Mouse (Mus musculus) small intestine, adult 2 months (tissue): Measurements from ENCODE around the gene Slc38a1.

ENCODE experiments used
- CTCF ChIP-seq: fragments of 200-500 bp; IDR thresholded peaks from 2 replicates; pipeline ENCODE4 v1.5.1; 2012; ENCODE audit warnings: low read depth, mild to moderate bottlenecking, control low read depth, inconsistent platforms, low read length, moderate library complexity, mixed read lengths; ENCODE audit not compliant: insufficient replicate concordance, insufficient read length; ENCODE audit errors: extremely low read depth
- POLR2A ChIP-seq: fragments of 200-500 bp; IDR thresholded peaks from 2 replicates; pipeline ENCODE4 v1.6.1; 2012; ENCODE audit warnings: low read depth, mild to moderate bottlenecking, control low read depth, inconsistent platforms, low read length, moderate library complexity

GRCm38 (mm10) chr15:96688784-96689318 is 46.1 kb upstream of the Slc38a1 start:
- TF ChIP-seq CTCF (no peak), POLR2A (no peak)
